Mouse (Mus musculus): ENCODE measurements at regions not wholly inside any gene's neighbourhood (a gene's known extent, or its start where the extent isn't known, plus 50 kb on each side); places are given as distances from the start of the nearest gene placed in this dataset.

DNA sequence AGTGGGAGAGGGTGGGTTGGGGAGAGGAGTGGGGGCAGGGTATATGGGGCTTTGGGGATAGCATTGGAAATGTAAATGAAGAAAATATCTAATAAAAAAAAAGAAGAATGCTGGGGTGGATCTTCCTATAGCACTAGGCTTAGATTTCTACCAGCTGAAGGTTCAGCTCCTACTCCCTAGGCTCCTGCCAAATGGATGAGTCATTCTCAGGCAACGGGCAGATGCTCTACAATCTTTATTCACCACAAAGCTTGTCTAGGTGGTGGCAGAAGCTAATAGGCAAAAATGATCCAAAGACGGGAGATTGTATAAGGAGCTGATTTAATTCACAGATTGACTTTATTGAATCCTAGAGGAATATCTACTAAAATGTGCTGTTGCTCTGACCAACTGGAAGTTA lies 211.6 kb upstream of the Fam98a start:
- Histone ChIP-seq H3K27ac (ENCODE audit: control insufficient read depth, insufficient read depth, low read depth, low read length) (no peak overlapping the region), H3K4me3 (ENCODE audit: control insufficient read depth, low read depth, low read length) (no peak overlapping the region), H3K36me3 (ENCODE audit: control insufficient read depth, insufficient read depth, low read length) (no peaks in the 10 kb centered on the region), H3K4me1 (ENCODE audit: control insufficient read depth, insufficient read depth, low read length) (no peaks in the 10 kb centered on the region), H3K27me3 (ENCODE audit: control insufficient read depth, insufficient read depth, low read length) (no peaks in the 10 kb centered on the region)
- TF ChIP-seq POLR2A (IDR thresholded peaks at IDR 0.05; ENCODE audit: control insufficient read depth, low read depth, low read length) (no peak), CTCF (IDR thresholded peaks at IDR 0.05; ENCODE audit: control insufficient read depth, insufficient read depth, insufficient replicate concordance, low read depth, low read length) (no peak)

DNA sequence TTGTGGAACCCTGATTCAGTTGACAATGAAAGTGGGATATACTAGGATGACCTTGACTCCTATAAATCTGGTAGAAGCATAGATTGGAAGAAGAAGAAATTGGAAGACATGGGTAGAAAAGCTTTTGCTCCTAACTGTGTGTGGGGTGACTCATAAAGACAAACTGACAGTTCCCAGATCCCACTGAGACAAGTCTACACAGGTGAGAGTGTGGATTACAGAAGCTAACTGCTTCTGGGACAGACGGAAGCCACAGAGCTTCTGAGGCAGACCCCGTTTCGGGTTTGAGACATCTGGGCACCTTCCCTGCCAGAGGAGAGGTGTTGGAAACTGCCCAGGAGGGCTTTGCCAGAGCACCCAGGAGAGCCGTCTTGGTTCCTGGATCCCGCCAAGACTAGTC lies 204.7 kb upstream of the Fam98a start:
- Histone ChIP-seq H3K27me3 (ENCODE audit: control insufficient read depth, insufficient read depth, low read length) (no peaks in the 10 kb centered on the region), H3K4me1 (ENCODE audit: control insufficient read depth, insufficient read depth, low read length) (no peaks in the 10 kb centered on the region), H3K36me3 (ENCODE audit: control insufficient read depth, insufficient read depth, low read length) (no peaks in the 10 kb centered on the region), H3K27ac (ENCODE audit: control insufficient read depth, insufficient read depth, low read depth, low read length) (no peak overlapping the region), H3K4me3 (ENCODE audit: control insufficient read depth, low read depth, low read length) (no peak overlapping the region)
- TF ChIP-seq CTCF (IDR thresholded peaks at IDR 0.05; ENCODE audit: control insufficient read depth, insufficient read depth, insufficient replicate concordance, low read depth, low read length) = no peak

DNA sequence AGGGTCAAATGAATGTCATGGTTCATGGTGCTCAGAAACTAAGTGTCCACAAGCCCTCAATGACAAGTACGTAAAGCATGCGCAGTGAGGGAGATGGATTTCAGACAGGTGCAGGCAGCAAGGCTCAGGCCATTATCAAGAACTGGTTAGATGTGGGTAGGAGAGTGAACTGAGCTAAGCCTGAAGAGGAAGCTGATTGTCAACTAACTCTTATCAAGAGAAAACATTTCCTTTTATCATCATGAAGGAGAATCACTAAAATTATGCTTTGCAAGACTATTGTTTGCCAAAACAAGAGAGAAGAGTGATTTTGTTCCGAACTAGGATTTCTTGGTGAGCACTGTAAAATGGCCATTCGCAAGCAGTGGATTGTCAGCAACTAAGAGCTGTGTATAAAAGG lies 164.7 kb upstream of the Fam98a start:
- Histone ChIP-seq H3K4me1 (ENCODE audit: control insufficient read depth, insufficient read depth, low read length) (no peaks in the 10 kb centered on the region), H3K4me3 (ENCODE audit: control insufficient read depth, low read depth, low read length) (no peak overlapping the region), H3K27me3 (ENCODE audit: control insufficient read depth, insufficient read depth, low read length) (no peaks in the 10 kb centered on the region), H3K36me3 (ENCODE audit: control insufficient read depth, insufficient read depth, low read length) (no peaks in the 10 kb centered on the region), H3K27ac (ENCODE audit: control insufficient read depth, insufficient read depth, low read depth, low read length) (no peak overlapping the region)
- TF ChIP-seq CTCF (IDR thresholded peaks at IDR 0.05; ENCODE audit: control insufficient read depth, insufficient read depth, insufficient replicate concordance, low read depth, low read length) (no peak), POLR2A (IDR thresholded peaks at IDR 0.05; ENCODE audit: control insufficient read depth, low read depth, low read length) (no peak)

DNA sequence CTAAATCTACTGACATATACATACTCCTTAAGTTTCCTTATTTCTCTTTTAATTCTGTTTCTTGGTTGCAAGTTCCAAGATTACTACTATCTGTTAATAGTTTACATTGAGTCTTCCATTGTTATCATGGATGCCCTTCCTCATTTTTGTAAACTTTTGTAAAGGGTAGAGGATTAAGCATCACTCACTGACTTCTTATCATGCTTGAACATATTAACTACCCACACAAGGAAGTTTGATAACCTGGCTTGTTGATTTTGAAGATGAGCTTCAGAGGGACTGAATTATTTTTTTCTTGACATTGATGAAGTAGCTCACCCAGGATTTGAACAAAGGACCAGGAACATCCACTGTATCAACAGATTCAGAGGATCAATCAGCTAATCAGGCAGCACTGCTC lies 162.8 kb upstream of the Fam98a start:
- Histone ChIP-seq H3K4me1 (ENCODE audit: control insufficient read depth, insufficient read depth, low read length) (no peaks in the 10 kb centered on the region), H3K36me3 (ENCODE audit: control insufficient read depth, insufficient read depth, low read length) (no peaks in the 10 kb centered on the region), H3K4me3 (ENCODE audit: control insufficient read depth, low read depth, low read length) (no peak overlapping the region), H3K27me3 (ENCODE audit: control insufficient read depth, insufficient read depth, low read length) (no peaks in the 10 kb centered on the region), H3K27ac (ENCODE audit: control insufficient read depth, insufficient read depth, low read depth, low read length) (no peak overlapping the region)
- TF ChIP-seq POLR2A (IDR thresholded peaks at IDR 0.05; ENCODE audit: control insufficient read depth, low read depth, low read length) = no peak
- TF ChIP-seq CTCF (IDR thresholded peaks at IDR 0.05; ENCODE audit: control insufficient read depth, insufficient read depth, insufficient replicate concordance, low read depth, low read length) = no peak

DNA sequence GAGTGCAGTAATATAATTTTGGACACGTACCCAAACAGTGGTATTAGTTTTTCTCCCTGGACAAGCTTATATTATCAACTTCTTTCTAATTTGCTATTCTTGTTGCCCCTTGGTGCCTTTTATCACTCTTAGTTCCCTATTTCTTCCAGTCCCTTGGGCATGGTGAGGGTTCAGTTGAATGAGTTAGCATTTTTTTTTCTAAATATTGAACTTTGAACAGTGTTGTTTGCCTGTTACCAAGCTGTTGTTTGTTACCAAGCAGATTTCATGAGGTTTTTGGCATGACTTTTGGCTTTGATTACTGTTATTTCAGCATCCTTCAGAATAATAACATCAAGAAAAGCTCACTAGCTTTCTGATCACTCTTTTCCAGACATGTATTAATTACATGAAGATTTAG lies 162.3 kb upstream of the Fam98a start:
- no peaks in the 10 kb centered on the region for H3K4me1 ChIP-seq (ENCODE audit: control insufficient read depth, insufficient read depth, low read length)
- H3K4me3 ChIP-seq (ENCODE audit: control insufficient read depth, low read depth, low read length) = no peak overlapping the region
- no peaks in the 10 kb centered on the region for H3K36me3 ChIP-seq (ENCODE audit: control insufficient read depth, insufficient read depth, low read length)
- H3K27me3 ChIP-seq (ENCODE audit: control insufficient read depth, insufficient read depth, low read length) = no peaks in the 10 kb centered on the region
- no peak for TF ChIP-seq CTCF (IDR thresholded peaks at IDR 0.05; ENCODE audit: control insufficient read depth, insufficient read depth, insufficient replicate concordance, low read depth, low read length)
- TF ChIP-seq POLR2A (IDR thresholded peaks at IDR 0.05; ENCODE audit: control insufficient read depth, low read depth, low read length) = no peak
- H3K27ac ChIP-seq (ENCODE audit: control insufficient read depth, insufficient read depth, low read depth, low read length) = no peak overlapping the region

DNA sequence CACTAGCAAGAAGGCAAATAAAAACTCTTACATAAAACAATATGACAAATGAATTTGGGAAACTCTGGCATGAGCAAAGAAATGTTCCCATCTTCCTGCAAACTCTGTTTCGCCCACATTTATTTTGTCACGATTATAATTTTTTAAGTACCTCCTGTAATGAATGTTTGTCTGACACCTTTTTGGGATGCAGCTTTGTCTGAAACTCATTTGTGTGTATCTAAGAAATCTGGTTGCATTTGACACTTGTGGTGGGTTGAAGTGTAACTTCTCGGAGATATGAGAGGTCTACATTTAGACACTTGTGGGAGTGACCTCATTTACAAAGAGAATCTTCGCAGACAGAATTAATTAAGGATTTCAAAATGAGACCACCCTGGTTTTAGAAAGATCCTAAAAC lies 155.9 kb upstream of the Fam98a start:
- no peaks in the 10 kb centered on the region for H3K27me3 ChIP-seq (ENCODE audit: control insufficient read depth, insufficient read depth, low read length)
- H3K36me3 ChIP-seq (ENCODE audit: control insufficient read depth, insufficient read depth, low read length) = no peaks in the 10 kb centered on the region
- H3K4me1 ChIP-seq (ENCODE audit: control insufficient read depth, insufficient read depth, low read length) = no peaks in the 10 kb centered on the region
- TF ChIP-seq CTCF (IDR thresholded peaks at IDR 0.05; ENCODE audit: control insufficient read depth, insufficient read depth, insufficient replicate concordance, low read depth, low read length) = no peak
- TF ChIP-seq POLR2A (IDR thresholded peaks at IDR 0.05; ENCODE audit: control insufficient read depth, low read depth, low read length) = no peak
- H3K27ac ChIP-seq (ENCODE audit: control insufficient read depth, insufficient read depth, low read depth, low read length) = no peak overlapping the region
- H3K4me3 ChIP-seq (ENCODE audit: control insufficient read depth, low read depth, low read length) = no peak overlapping the region

DNA sequence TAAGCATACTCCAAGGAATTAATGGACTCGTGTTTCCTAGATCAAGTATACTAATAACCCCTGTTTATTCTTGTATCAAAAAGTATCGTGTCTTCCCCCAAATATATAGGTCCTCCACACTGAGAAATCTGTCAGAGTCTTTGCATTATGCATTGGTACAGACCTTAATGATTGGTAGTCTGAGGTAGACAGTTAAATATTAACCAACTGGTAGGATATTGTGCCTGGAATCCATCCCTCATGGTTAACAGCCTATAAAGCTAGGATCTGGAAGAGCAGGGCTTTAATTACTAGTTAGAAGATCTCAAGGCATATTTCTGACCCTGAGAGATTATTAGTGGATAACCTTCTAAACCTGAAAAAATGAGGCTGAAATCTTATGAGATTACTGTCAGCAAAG lies 153.6 kb upstream of the Fam98a start:
- Histone ChIP-seq H3K4me3 (ENCODE audit: control insufficient read depth, low read depth, low read length) (no peak overlapping the region), H3K36me3 (ENCODE audit: control insufficient read depth, insufficient read depth, low read length) (no peaks in the 10 kb centered on the region), H3K27me3 (ENCODE audit: control insufficient read depth, insufficient read depth, low read length) (no peaks in the 10 kb centered on the region), H3K4me1 (ENCODE audit: control insufficient read depth, insufficient read depth, low read length) (no peaks in the 10 kb centered on the region), H3K27ac (ENCODE audit: control insufficient read depth, insufficient read depth, low read depth, low read length) (no peak overlapping the region)
- TF ChIP-seq POLR2A (IDR thresholded peaks at IDR 0.05; ENCODE audit: control insufficient read depth, low read depth, low read length) = no peak
- TF ChIP-seq CTCF (IDR thresholded peaks at IDR 0.05; ENCODE audit: control insufficient read depth, insufficient read depth, insufficient replicate concordance, low read depth, low read length) = no peak

DNA sequence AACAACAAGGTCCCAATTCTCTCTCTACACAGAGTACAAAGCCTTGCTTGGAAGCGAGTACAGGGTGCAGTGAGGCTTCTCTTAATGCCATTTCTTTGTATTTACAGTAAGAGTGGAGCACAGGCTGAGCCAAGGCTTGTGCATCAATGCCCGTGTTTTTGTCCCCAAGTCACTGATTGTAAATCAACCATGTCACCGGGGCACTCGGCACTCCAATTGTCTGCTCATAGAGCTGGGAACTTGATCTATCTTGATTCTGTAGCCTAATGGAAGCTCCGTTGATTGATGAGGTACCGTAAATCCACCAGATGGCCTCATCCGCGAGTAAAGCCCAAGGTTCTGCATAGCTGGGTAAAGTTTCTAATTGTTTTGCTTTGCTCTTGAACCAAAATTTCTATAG lies 152.1 kb upstream of the Fam98a start:
- H3K4me1 ChIP-seq (ENCODE audit: control insufficient read depth, insufficient read depth, low read length) = no peaks in the 10 kb centered on the region
- no peaks in the 10 kb centered on the region for H3K36me3 ChIP-seq (ENCODE audit: control insufficient read depth, insufficient read depth, low read length)
- no peak overlapping the region for H3K27ac ChIP-seq (ENCODE audit: control insufficient read depth, insufficient read depth, low read depth, low read length)
- TF ChIP-seq POLR2A (IDR thresholded peaks at IDR 0.05; ENCODE audit: control insufficient read depth, low read depth, low read length) (no peak), CTCF (IDR thresholded peaks at IDR 0.05; ENCODE audit: control insufficient read depth, insufficient read depth, insufficient replicate concordance, low read depth, low read length) (no peak)
- no peak overlapping the region for H3K4me3 ChIP-seq (ENCODE audit: control insufficient read depth, low read depth, low read length)
- no peaks in the 10 kb centered on the region for H3K27me3 ChIP-seq (ENCODE audit: control insufficient read depth, insufficient read depth, low read length)

Measured in testis, adult 2 months (tissue).